Mouse (Mus musculus) megakaryocyte, embryonic 14.5 days (primary cell): Measurements from ENCODE around the gene Slamf9.

ENCODE experiments used
- FLI1 ChIP-seq: IDR thresholded peaks from 2 replicates; pipeline ENCODE4 v1.6.1; 2012; ENCODE audit warnings: low read length, inconsistent platforms, mixed read lengths
- GATA1 ChIP-seq: IDR thresholded peaks from 3 replicates; pipeline ENCODE4 v1.6.1; 2012; ENCODE audit warnings: mixed read lengths, low read length, inconsistent platforms, borderline replicate concordance

- no peak for TF ChIP-seq GATA1
- TF ChIP-seq FLI1: no peak
Measured at GRCm38 (mm10) chr1:172522524-172522923, 47.4 kb downstream of the Slamf9 start.
